Mouse (Mus musculus) forebrain, embryonic 12.5 days (tissue): Measurements from ENCODE around the gene Btbd1. TPM values are rescaled to one million over a fixed set of nuclear protein-coding genes. Genes with fewer than 3 reads are reported as not detected.

Source experiments
- ATAC-seq: fragments of 200-750 bp; cut with Nextera tagmentation; 2 replicates; pipeline ENCODE4 v1.8.0; 2017; ENCODE audit warnings: moderate TSS enrichment; ENCODE audit not compliant: low FRiP score
- H3K27ac ChIP-seq: fragments of 300-500 bp; sonication (generic); 2 replicates; pipeline ENCODE4 v1.5.1; 2016; ENCODE audit warnings: mild to moderate bottlenecking
- H3K27me3 ChIP-seq: fragments of 300-500 bp; sonication (generic); 2 replicates; pipeline ENCODE4 v1.6.1; 2016; ENCODE audit warnings: mild to moderate bottlenecking
- H3K36me3 ChIP-seq: fragments of 300-500 bp; sonication (generic); replicated peaks from 2 replicates; pipeline ENCODE4 v1.6.1; 2016; ENCODE audit warnings: mild to moderate bottlenecking
- H3K4me1 ChIP-seq: fragments of 300-500 bp; sonication (generic); 2 replicates; pipeline ENCODE4 v1.6.1; 2016
- H3K4me2 ChIP-seq: fragments of 300-500 bp; sonication (generic); 2 replicates; pipeline ENCODE4 v1.6.1; 2016; ENCODE audit warnings: mild to moderate bottlenecking, moderate library complexity
- H3K4me3 ChIP-seq: fragments of 300-500 bp; sonication (generic); replicated peaks from 2 replicates; pipeline ENCODE4 v1.5.1; 2016; ENCODE audit warnings: mild to moderate bottlenecking
- H3K9ac ChIP-seq: fragments of 300-500 bp; sonication (generic); 2 replicates; pipeline ENCODE4 v1.6.1; 2016; ENCODE audit warnings: mild to moderate bottlenecking
- H3K9me3 ChIP-seq: fragments of 300-500 bp; sonication (generic); 2 replicates; pipeline ENCODE4 v1.6.1; 2016
- WGBS: fragments of 180-500 bp; shearing (Covaris S2); methylation state at CpG from one replicate; pipeline ENCODE4 v1.1.7; 2016; 5-methylcytosine and 5-hydroxymethylcytosine counted together
- polyA plus RNA-seq: library from polyadenylated mRNA; unstranded; fragments of >200 nt; fragmentation: Nextera tagmentation; extraction: Ambion mirVana; gene quantifications from 2 replicates; pipeline ENCODE4 v1.2.1, GENCODE M21; 2016

Btbd1 gene
- polyA plus RNA-seq, 1 experiment from 2014 or later, result 101 TPM

- WGBS, result under 1% methylated on average over 66 of the region's 91 CpGs
- Histone ChIP-seq H3K4me2 (peak overlapping the region; percentile 79), H3K4me3 (peak overlapping the region; percentile 86), H3K4me1 (peaks cover 40% of the 10 kb centered on the region), H3K36me3 (no peaks in the 10 kb centered on the region), H3K27ac (peak overlapping the region; percentile 97), H3K9ac (peak overlapping the region; percentile 87), H3K9me3 (no peaks in the 10 kb centered on the region), H3K27me3 (no peaks in the 10 kb centered on the region)
- peak; percentile 80 for ATAC-seq
Observed at GRCm38 (mm10) chr7:81828681-81829378, 401 bp downstream of the Btbd1 start.

GRCm38 (mm10) chr7:81827806-81828667 lies 1.2 kb downstream of the Btbd1 start:
- no peaks in the 10 kb centered on the region for H3K36me3 ChIP-seq
- 21% methylated on average over 17 of the region's 17 CpGs for WGBS
- H3K27ac ChIP-seq, result peak overlapping the region; percentile 97
- peak; percentile 4; the same call in 1 of the 2 replicates for ATAC-seq
- H3K4me3 ChIP-seq, result peak overlapping the region; percentile 86
- peak overlapping the region; percentile 87 for H3K9ac ChIP-seq
- H3K9me3 ChIP-seq, result no peaks in the 10 kb centered on the region
- peaks cover 40% of the 10 kb centered on the region for H3K4me1 ChIP-seq
- peak overlapping the region; percentile 79 for H3K4me2 ChIP-seq
- H3K27me3 ChIP-seq, result no peaks in the 10 kb centered on the region

DNA sequence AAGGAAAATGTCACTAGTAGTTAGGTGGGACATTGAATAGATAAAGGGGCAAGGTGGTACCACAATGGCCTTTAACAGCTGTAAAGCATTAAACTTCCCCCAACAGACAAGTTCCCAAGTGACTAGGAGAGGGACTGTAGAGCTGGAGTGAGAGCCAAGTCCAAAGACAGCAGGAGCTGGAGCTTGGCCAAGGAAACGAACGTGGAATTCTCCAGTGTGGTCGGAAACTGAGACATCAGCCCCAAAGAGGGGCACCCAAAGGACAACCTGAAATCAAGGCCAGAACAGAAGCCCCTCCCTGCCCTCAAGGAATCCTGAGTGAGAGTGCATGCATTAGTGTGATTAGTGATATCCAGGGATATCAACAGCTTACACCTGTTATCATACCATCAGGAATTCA lies 3.9 kb downstream of the Btbd1 start:
- no peak overlapping the region for H3K4me2 ChIP-seq
- no peaks in the 10 kb centered on the region for H3K27me3 ChIP-seq
- no peak overlapping the region for H3K27ac ChIP-seq
- H3K9ac ChIP-seq, result no peak overlapping the region
- no peaks in the 10 kb centered on the region for H3K36me3 ChIP-seq
- H3K9me3 ChIP-seq, result no peaks in the 10 kb centered on the region
- peaks cover 40% of the 10 kb centered on the region for H3K4me1 ChIP-seq
- no peak overlapping the region for H3K4me3 ChIP-seq
- no peak for ATAC-seq
- 56% methylated on average over 3 of the region's 3 CpGs for WGBS

- Histone ChIP-seq H3K27me3 (no peaks in the 10 kb centered on the region), H3K36me3 (no peaks in the 10 kb centered on the region), H3K4me1 (peaks cover 37% of the 10 kb centered on the region), H3K4me3 (no peak overlapping the region), H3K27ac (no peak overlapping the region), H3K9me3 (no peaks in the 10 kb centered on the region), H3K9ac (no peak overlapping the region), H3K4me2 (no peak overlapping the region)
- ATAC-seq, result no peak
- 74% methylated on average over 3 of the region's 3 CpGs for WGBS
Observed at GRCm38 (mm10) chr7:81824906-81825305, 4.3 kb downstream of the Btbd1 start.

GRCm38 (mm10) chr7:81806067-81806466 lies 23.2 kb downstream of the Btbd1 start:
- peaks cover 11% of the 10 kb centered on the region for H3K36me3 ChIP-seq

DNA sequence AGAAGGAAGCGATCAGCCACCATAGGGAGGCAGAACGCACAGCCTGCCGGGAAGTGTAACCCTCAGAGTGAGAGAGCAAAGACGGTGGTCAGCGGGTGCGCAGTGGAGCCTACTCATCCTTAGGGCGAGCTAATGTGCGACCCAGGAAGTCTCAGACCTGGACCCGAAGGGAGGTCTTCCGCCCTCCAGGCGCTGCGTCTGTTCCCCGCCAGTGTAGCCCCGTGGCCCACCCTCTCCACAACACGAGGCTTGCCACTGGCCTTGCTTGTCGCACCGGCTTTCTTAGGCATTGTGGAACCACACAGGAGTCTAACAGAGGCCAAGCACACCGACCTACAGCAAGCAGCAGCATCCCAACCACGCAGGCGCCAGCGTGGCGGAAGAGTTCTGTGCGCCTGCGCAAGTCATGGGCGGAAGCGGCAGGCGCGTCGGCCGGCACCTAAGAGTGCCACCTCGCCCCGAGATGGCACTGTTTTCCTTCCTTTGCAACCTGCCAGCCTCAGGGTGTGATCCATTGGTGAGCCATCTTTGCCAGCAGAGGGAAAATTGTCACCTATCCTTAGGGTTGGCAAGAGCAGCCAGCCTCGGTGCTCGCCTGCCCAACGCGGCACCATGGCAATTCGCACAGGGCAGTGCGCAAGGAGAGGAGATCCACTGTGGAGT lies 40.0 kb downstream of the Btbd1 start, which contains the start of gene 3110040N11Rik:
Gene 3110040N11Rik (minus strand): TSS at position 384 of the 663 bp plus-strand sequence.
- peaks cover 12% of the 10 kb centered on the region for H3K4me1 ChIP-seq
- peak within 1 kb of the TSS; percentile 63 for H3K4me2 ChIP-seq
- peak within 1 kb of the TSS; percentile 96 for H3K27ac ChIP-seq
- peak within 1 kb of the TSS; percentile 83 for H3K9ac ChIP-seq
- H3K27me3 ChIP-seq, result no peaks in the 10 kb centered on the region
- peak within 1 kb of the TSS; percentile 62 for H3K4me3 ChIP-seq
- H3K9me3 ChIP-seq, result no peaks in the 10 kb centered on the region
- under 1% methylated on average over 38 of the region's 38 CpGs for WGBS
- peak; percentile 95 for ATAC-seq
- peaks cover 21% of the 10 kb centered on the region for H3K36me3 ChIP-seq

More at GRCm38 (mm10) chr7:81806067-81806466, 23.2 kb downstream of the Btbd1 start:
- no peak for ATAC-seq
- Histone ChIP-seq H3K4me3 (no peak overlapping the region), H3K9ac (no peak overlapping the region), H3K27ac (peak overlapping the region; percentile 63), H3K4me2 (no peak overlapping the region), H3K27me3 (no peaks in the 10 kb centered on the region), H3K4me1 (peaks cover 5% of the 10 kb centered on the region), H3K9me3 (no peaks in the 10 kb centered on the region)
- 67% methylated on average over 5 of the region's 5 CpGs for WGBS

DNA sequence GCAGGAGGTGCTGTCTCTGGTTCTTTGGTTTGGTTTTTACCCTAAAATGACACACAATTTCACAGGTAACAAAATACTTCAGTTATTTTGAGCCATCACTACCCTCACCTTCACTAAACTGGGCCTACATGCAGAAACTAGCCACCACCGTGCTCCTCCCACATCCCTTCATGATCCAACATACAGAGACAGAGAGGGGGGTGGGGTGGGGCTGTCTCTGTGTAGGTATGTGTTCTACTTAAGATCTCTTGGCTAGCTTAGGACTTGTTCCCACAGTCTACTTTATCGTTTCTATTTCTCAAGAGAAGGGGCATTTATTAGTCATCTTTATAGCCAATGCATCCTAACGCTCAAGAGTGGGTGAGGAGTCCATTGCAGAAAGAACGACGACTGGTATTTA lies 40.7 kb downstream of the Btbd1 start:
- peaks cover 12% of the 10 kb centered on the region for H3K4me1 ChIP-seq
- peak overlapping the region; percentile 63 for H3K4me2 ChIP-seq
- H3K36me3 ChIP-seq, result peaks cover 17% of the 10 kb centered on the region
- H3K9me3 ChIP-seq, result no peaks in the 10 kb centered on the region
- WGBS, result 6% methylated on average over 5 of the region's 5 CpGs
- no peaks in the 10 kb centered on the region for H3K27me3 ChIP-seq
- ATAC-seq, result 0 out of 2 replicates have a peak, but pooled peaks have one; percentile 24
- H3K9ac ChIP-seq, result peak overlapping the region; percentile 83
- peak overlapping the region; percentile 62 for H3K4me3 ChIP-seq
- peak overlapping the region; percentile 96 for H3K27ac ChIP-seq

DNA sequence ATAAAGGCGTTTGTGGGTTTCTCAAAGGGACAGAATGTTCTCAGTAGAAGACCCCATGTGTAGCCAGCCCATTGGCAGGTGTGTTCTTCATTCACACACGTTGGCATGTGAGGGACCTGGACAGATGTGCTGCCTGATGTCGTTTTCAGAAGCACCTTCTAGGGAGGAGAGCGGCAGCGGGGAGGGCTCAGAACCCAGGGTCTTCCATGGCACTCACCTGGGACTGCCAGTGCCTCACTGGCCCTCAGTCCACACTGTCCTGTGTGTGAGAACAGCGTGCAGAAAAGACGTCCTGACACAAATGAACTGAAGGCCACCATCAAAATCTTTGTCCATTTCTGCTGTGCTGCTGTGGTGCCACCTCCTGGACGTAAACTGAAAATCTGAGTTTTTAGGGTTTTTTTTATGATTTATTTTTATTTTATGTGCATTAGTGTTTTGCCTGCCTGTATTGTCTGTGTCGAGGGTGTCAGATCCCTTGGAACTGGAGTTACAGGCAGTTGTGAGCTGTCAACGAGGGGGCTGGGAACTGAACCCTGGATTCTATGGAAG lies 51.5 kb downstream of the Btbd1 start:
- H3K9ac ChIP-seq, result no peak overlapping the region
- H3K4me1 ChIP-seq, result no peaks in the 10 kb centered on the region
- WGBS, result 73% methylated on average over 10 of the region's 10 CpGs
- peaks cover 41% of the 10 kb centered on the region for H3K36me3 ChIP-seq
- H3K4me2 ChIP-seq, result no peak overlapping the region
- no peak for ATAC-seq
- no peak overlapping the region for H3K4me3 ChIP-seq
- H3K27ac ChIP-seq, result no peak overlapping the region
- peaks cover 6% of the 10 kb centered on the region; the same call in 1 of the 2 replicates for H3K9me3 ChIP-seq
- H3K27me3 ChIP-seq, result no peaks in the 10 kb centered on the region

DNA sequence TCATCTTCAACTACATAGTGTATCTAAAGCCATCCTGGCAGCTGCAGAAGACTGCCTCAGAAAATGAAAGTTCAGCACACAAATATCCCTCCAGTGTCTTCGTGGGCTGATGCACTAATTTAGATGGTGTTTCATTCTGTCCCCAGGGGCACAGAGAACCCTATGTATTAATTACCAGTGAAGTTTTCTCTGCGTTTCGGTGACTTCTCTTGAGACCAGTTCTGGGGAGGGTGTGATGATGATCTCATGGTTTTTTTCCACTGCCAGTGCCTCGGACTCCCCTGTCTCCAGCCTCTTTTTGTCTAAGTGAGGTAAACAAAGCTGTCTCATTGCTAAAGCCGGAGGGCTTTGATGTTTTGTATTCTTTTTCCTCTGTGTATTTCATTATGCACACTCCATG lies 53.9 kb downstream of the Btbd1 start:
- H3K4me2 ChIP-seq, result no peak overlapping the region
- WGBS, result 63% methylated on average over 5 of the region's 5 CpGs

DNA sequence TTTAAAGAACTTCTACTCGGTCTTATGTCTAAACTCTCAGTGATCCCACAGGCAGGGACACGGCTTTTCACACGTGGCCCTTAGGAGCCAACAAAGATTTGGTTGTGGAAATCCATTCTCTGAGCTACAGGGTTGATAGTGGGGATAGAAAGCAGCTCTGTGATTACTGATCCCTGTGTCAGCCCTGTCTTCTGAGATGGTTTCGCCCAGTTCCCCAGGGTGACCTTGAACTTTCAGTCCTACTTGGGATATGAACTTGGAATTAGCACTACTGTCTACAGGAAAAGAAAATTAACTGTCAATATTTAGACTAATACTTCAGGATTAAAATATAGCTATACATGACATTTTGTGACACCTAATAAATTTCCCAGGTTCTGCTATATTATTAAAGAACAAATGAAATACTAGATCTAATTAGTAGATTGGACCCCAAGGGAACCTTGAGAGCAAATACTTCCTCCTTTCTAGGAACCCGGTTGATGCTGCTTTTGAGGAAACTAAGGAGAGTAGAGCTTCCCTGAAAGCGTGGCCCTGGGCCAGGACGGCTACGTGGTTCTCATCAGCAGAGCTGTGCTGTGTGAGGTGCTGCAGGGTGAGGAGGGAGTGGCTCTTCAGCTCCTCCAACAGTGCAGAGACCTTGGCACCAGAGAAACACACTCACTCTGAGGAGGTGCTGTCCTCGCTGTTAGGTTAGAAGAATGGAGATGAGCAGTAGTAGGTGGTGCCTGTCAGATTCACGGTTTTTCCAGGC lies 56.3 kb downstream of the Btbd1 start:
- Histone ChIP-seq H3K27me3 (no peaks in the 10 kb centered on the region), H3K36me3 (peaks cover 3% of the 10 kb centered on the region; the same call in 1 of the 2 replicates), H3K4me2 (no peak overlapping the region), H3K27ac (no peak overlapping the region), H3K9me3 (no peaks in the 10 kb centered on the region), H3K9ac (no peak overlapping the region), H3K4me3 (no peak overlapping the region), H3K4me1 (no peaks in the 10 kb centered on the region)
- no peak for ATAC-seq
- 86% methylated on average over 10 of the region's 10 CpGs for WGBS

More for the DNA sequence above, 53.9 kb downstream of the Btbd1 start:
- Histone ChIP-seq H3K9me3 (0 out of 2 replicates have a peak, but pooled peaks cover 1% of the 10 kb centered on the region), H3K27me3 (no peaks in the 10 kb centered on the region), H3K4me1 (no peaks in the 10 kb centered on the region), H3K36me3 (peaks cover 19% of the 10 kb centered on the region), H3K27ac (no peak overlapping the region), H3K9ac (no peak overlapping the region), H3K4me3 (no peak overlapping the region)
- ATAC-seq, result no peak

GRCm38 (mm10) chr7:81763110-81763845 lies 66.0 kb downstream of the Btbd1 start:
- H3K9ac ChIP-seq, result peak overlapping the region; percentile 79
- H3K4me2 ChIP-seq, result peak overlapping the region; percentile 93
- ATAC-seq, result peak; percentile 80
- H3K27ac ChIP-seq, result peak overlapping the region; percentile 87
- 2% methylated on average over 60 of the region's 60 CpGs for WGBS
- no peaks in the 10 kb centered on the region for H3K27me3 ChIP-seq
- H3K4me3 ChIP-seq, result peak overlapping the region; percentile 86
- peaks cover 14% of the 10 kb centered on the region; the same call in 1 of the 2 replicates for H3K4me1 ChIP-seq
- no peaks in the 10 kb centered on the region for H3K36me3 ChIP-seq
- H3K9me3 ChIP-seq, result no peaks in the 10 kb centered on the region
